Mouse (Mus musculus): ENCODE measurements around the gene Prss42. TPM values are rescaled to one million over a fixed set of nuclear protein-coding genes. Genes with fewer than 3 reads are reported as not detected.

The Prss42 gene
- polyA plus RNA-seq (2016; fragmentation: Nextera tagmentation; extraction: Ambion mirVana): not detected in 2 replicates

DNA sequence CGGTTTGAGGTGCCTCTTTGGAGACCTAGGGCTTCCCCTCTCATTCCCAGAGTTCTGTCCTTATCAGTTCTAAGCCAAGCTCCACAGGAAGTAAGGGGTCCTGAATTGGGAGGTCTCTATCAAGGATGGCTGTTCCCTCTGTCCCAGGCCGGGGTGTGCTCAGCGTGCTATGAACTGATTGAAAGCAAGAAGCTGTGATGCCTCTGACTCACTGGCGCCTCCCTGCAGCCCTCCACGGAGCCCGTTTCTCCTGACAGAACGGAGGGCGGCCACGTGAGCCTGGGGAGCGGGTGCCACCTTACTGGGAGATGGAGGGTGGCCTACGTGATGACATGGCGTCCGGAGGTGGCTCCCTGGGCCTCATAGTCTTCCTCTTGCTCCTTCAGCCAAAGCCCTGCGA is at the start of gene Prss42:
TSS of gene Prss42 (plus strand) at position 301 of the 400 bp plus-strand sequence.
- H3K27ac ChIP-seq: no peak within 1 kb of the TSS
- 93% methylated on average over 14 of the region's 14 CpGs for WGBS
- no peaks in the 10 kb centered on the region for H3K4me1 ChIP-seq
- no peaks in the 10 kb centered on the region for H3K36me3 ChIP-seq
- DNase-seq (ENCODE audit: low spot score): no peak
- no peaks in the 10 kb centered on the region for H3K9me3 ChIP-seq (replicated peaks)
- no peak within 1 kb of the TSS for H3K4me3 ChIP-seq
- H3K27me3 ChIP-seq (ENCODE audit: low read depth, poor library complexity, severe bottlenecking): no peaks in the 10 kb centered on the region

DNA sequence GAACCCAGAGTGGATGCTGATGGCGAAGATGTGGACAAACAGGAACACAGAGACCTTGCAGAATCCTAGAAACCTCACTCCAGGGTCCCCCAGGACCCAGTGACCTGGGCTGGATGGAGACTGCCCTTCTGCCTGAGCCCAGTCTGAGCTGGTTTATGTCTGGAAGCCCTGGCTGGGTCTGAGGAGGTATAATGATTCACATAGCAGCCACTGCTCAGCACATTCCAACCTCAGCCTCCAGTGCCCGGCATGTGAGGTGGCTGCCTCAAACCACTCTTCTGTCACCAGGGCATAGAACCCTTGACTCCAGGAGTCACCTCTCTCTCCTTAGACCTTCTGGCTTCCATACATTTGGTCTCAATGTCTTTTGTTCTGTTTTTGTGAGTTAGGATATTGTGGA is 49.5 kb upstream of the Prss42 start:
- Histone ChIP-seq H3K27ac (peak overlapping the region; percentile 32; the same call in 1 of the 2 replicates), H3K4me3 (no peak overlapping the region), H3K36me3 (no peaks in the 10 kb centered on the region), H3K9me3 (replicated peaks) (no peaks in the 10 kb centered on the region), H3K27me3 (ENCODE audit: low read depth, poor library complexity, severe bottlenecking) (peaks cover 71% of the 10 kb centered on the region), H3K4me1 (peaks cover 96% of the 10 kb centered on the region)
- DNase-seq (ENCODE audit: low spot score): no peak
- WGBS: 77% methylated on average over 2 of the region's 2 CpGs

DNA sequence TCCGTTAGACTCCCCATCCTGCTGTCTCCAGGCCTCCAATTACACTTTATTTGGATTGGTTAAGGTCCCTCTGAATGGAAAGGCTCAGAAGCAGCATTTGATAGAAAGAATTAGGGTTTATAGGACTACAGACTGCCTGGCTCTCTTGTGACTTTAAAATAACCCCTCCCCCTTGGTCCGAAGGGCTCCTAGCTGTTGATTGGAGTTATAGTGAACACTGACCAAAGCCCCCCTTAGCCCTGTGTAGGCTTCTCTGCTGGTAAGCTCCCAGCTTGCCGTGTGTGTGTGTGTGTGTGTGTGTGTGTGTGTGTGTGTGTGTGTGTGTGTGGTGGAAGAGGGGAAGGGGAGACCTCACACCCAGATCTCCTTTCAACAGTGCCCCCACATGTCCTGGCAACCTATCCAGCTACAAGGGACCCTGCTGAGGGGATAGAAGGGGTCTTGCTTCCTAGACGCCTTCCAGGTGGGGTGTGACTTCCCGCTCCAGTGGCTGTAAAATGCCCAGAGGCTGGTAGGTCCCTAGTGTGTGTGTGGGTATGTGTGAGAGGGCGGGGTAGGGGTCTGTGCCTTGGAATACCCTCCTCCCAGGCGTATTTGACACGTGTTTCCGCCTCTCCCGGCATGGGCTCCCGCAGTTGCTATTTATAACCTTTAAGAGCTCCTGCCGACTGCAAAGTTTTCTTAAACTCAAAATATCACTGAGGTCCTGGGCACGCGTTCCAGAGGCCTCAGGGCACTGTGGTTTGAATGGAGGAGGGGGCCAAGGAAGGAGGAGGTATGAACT is 47.4 kb upstream of the Prss42 start:
- Histone ChIP-seq H3K4me3 (peak overlapping the region; percentile 23; the same call in 1 of the 2 replicates), H3K27me3 (ENCODE audit: low read depth, poor library complexity, severe bottlenecking) (peaks cover 56% of the 10 kb centered on the region), H3K4me1 (peaks cover 80% of the 10 kb centered on the region), H3K9me3 (replicated peaks) (no peaks in the 10 kb centered on the region), H3K27ac (peak overlapping the region; percentile 72), H3K36me3 (no peaks in the 10 kb centered on the region)
- no peak for DNase-seq (ENCODE audit: low spot score)
- WGBS: 33% methylated on average over 14 of the region's 14 CpGs

- Histone ChIP-seq H3K4me1 (peaks cover 71% of the 10 kb centered on the region), H3K36me3 (no peaks in the 10 kb centered on the region), H3K27ac (peak overlapping the region; percentile 72), H3K9me3 (replicated peaks) (no peaks in the 10 kb centered on the region), H3K4me3 (peak overlapping the region; percentile 23; the same call in 1 of the 2 replicates), H3K27me3 (ENCODE audit: low read depth, poor library complexity, severe bottlenecking) (peaks cover 58% of the 10 kb centered on the region)
- 86% methylated on average over 5 of the region's 5 CpGs for WGBS
- DNase-seq (ENCODE audit: low spot score): no peak
These were observed 46.6 kb upstream of the Prss42 start for GRCm38 (mm10) chr9:110751412-110751811.

- Histone ChIP-seq H3K4me1 (peaks cover 61% of the 10 kb centered on the region), H3K27me3 (ENCODE audit: low read depth, poor library complexity, severe bottlenecking) (peaks cover 54% of the 10 kb centered on the region), H3K9me3 (replicated peaks) (no peaks in the 10 kb centered on the region), H3K4me3 (no peak overlapping the region), H3K36me3 (no peaks in the 10 kb centered on the region), H3K27ac (0 out of 2 replicates have a peak overlapping the region, but pooled peaks have one; percentile 72)
- no peak for DNase-seq (ENCODE audit: low spot score)
- WGBS: 82% methylated on average over 4 of the region's 4 CpGs
These were observed 45.0 kb upstream of the Prss42 start for GRCm38 (mm10) chr9:110752917-110753435.

DNA sequence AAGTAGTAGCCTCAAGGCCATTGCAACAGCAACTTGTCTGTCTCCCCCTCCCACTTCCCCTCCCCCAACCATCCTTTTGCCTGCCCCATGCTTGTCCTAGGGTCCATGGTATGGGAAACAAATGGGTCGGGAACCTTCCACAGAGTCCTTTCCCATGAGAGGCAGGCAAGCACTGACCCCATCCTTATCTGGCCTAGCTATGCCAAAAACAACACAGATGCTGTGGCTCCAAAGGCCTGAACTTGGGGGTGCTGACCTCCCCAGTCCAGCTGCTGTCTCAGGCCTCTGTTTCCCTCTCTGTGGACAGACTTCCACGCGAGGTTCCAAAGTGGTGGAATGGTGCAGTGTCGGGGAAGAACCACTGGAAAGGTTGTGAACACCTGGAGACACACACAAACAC is 44.2 kb upstream of the Prss42 start:
- Histone ChIP-seq H3K36me3 (no peaks in the 10 kb centered on the region), H3K27me3 (ENCODE audit: low read depth, poor library complexity, severe bottlenecking) (peaks cover 50% of the 10 kb centered on the region), H3K27ac (no peak overlapping the region), H3K9me3 (replicated peaks) (no peaks in the 10 kb centered on the region), H3K4me3 (no peak overlapping the region), H3K4me1 (peaks cover 60% of the 10 kb centered on the region)
- no peak for DNase-seq (ENCODE audit: low spot score)
- WGBS: 89% methylated on average over 4 of the region's 4 CpGs

DNA sequence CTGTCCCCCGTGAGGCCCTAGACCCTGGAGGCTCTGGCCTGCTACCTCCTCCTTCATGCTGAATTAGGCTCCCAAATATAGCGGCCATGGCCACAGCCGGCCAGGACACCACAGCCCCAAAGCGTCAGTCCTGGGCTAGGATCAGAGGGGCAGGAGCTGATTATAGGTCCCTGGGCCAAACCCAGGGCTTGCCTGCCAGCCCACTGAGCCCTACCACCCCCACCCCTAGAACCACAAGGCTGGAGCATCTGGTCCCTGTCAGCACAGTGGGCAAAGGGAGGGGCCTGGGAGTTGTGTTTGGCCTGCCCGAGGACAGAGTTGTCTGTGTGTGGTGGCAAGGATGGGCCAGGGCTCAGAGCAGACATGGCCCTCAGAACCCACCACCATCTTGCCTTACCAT is 40.1 kb upstream of the Prss42 start:
- no peaks in the 10 kb centered on the region for H3K36me3 ChIP-seq
- WGBS: 80% methylated on average over 5 of the region's 5 CpGs

DNA sequence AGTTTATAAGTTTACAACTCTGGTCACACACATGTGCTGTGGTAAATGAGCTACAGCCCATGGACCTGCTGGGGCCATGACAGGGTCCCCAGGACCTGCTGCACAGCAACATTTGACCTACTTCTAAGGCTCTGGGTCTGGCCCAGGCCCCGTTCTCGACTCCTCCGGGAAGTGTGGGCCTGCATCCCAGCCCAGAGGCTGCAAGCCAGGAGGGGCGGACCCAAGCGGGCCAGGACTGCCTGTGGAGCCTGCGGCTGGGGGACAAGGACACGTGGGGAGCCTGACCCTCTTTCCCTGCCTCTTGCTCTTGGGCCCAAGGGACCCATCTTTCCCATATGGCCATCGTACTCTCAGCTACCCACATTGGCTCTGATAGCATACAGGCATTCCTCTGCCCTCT is 39.4 kb upstream of the Prss42 start:
- Histone ChIP-seq H3K4me3 (no peak overlapping the region), H3K9me3 (replicated peaks) (no peaks in the 10 kb centered on the region), H3K27ac (0 out of 2 replicates have a peak overlapping the region, but pooled peaks have one; percentile 19), H3K27me3 (ENCODE audit: low read depth, poor library complexity, severe bottlenecking) (peaks cover 35% of the 10 kb centered on the region), H3K4me1 (peaks cover 42% of the 10 kb centered on the region), H3K36me3 (no peaks in the 10 kb centered on the region)
- 72% methylated on average over 8 of the region's 8 CpGs for WGBS
- DNase-seq (ENCODE audit: low spot score): no peak

More for the DNA sequence above, 40.1 kb upstream of the Prss42 start:
- Histone ChIP-seq H3K4me3 (no peak overlapping the region), H3K9me3 (replicated peaks) (no peaks in the 10 kb centered on the region), H3K27ac (0 out of 2 replicates have a peak overlapping the region, but pooled peaks have one; percentile 11), H3K4me1 (peaks cover 43% of the 10 kb centered on the region), H3K27me3 (ENCODE audit: low read depth, poor library complexity, severe bottlenecking) (peaks cover 35% of the 10 kb centered on the region)
- DNase-seq (ENCODE audit: low spot score): no peak

- Histone ChIP-seq H3K36me3 (no peaks in the 10 kb centered on the region), H3K4me1 (peaks cover 39% of the 10 kb centered on the region), H3K4me3 (no peak overlapping the region), H3K27me3 (ENCODE audit: low read depth, poor library complexity, severe bottlenecking) (peaks cover 37% of the 10 kb centered on the region), H3K9me3 (replicated peaks) (no peaks in the 10 kb centered on the region), H3K27ac (no peak overlapping the region)
- DNase-seq (ENCODE audit: low spot score): peak; percentile 66
- 53% methylated on average over 2 of the region's 2 CpGs for WGBS
These were observed 38.7 kb upstream of the Prss42 start for GRCm38 (mm10) chr9:110759265-110759664.

GRCm38 (mm10) chr9:110760886-110761285 is 37.1 kb upstream of the Prss42 start:
- WGBS: 91% methylated on average over 8 of the region's 8 CpGs
- Histone ChIP-seq H3K27ac (no peak overlapping the region), H3K36me3 (no peaks in the 10 kb centered on the region), H3K4me3 (no peak overlapping the region), H3K9me3 (replicated peaks) (no peaks in the 10 kb centered on the region), H3K27me3 (ENCODE audit: low read depth, poor library complexity, severe bottlenecking) (peaks cover 48% of the 10 kb centered on the region), H3K4me1 (peaks cover 51% of the 10 kb centered on the region)
- no peak for DNase-seq (ENCODE audit: low spot score)

GRCm38 (mm10) chr9:110762763-110763162 is 35.2 kb upstream of the Prss42 start:
- WGBS: 86% methylated on average over 10 of the region's 10 CpGs
- Histone ChIP-seq H3K36me3 (no peaks in the 10 kb centered on the region), H3K27me3 (ENCODE audit: low read depth, poor library complexity, severe bottlenecking) (peaks cover 43% of the 10 kb centered on the region), H3K4me3 (no peak overlapping the region), H3K9me3 (replicated peaks) (no peaks in the 10 kb centered on the region), H3K27ac (no peak overlapping the region), H3K4me1 (peaks cover 52% of the 10 kb centered on the region)
- no peak for DNase-seq (ENCODE audit: low spot score)

DNA sequence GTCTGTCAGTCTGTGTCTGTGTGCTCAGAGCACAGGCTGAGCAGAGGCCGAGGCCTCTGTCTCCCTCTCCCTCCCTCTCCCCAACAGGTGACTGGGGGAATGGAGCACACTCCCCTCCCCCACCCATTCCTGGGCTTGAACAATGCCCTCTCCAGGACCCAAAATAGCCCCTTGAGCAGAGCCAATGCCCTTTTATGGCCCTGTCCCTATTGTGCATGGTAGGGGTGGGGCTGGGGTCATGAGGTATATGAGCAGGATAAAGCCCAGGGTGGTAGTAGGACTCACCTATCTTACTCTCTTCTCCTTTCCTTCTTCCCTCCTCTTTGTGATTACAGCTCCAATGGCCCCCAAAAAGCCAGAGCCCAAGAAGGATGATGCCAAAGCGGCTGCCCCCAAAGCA is 34.6 kb upstream of the Prss42 start:
- 61% methylated on average over 2 of the region's 2 CpGs for WGBS
- no peaks in the 10 kb centered on the region for H3K9me3 ChIP-seq (replicated peaks)
- no peak overlapping the region for H3K4me3 ChIP-seq
- peaks cover 47% of the 10 kb centered on the region for H3K4me1 ChIP-seq
- H3K27ac ChIP-seq: no peak overlapping the region
- no peaks in the 10 kb centered on the region for H3K36me3 ChIP-seq
- no peak for DNase-seq (ENCODE audit: low spot score)
- H3K27me3 ChIP-seq (ENCODE audit: low read depth, poor library complexity, severe bottlenecking): peaks cover 42% of the 10 kb centered on the region

- H3K27ac ChIP-seq: no peak overlapping the region
- WGBS: 94% methylated on average over 10 of the region's 10 CpGs
- H3K27me3 ChIP-seq (ENCODE audit: low read depth, poor library complexity, severe bottlenecking): peaks cover 12% of the 10 kb centered on the region
- H3K4me3 ChIP-seq: no peak overlapping the region
- no peaks in the 10 kb centered on the region for H3K9me3 ChIP-seq (replicated peaks)
- DNase-seq (ENCODE audit: low spot score): no peak
- H3K36me3 ChIP-seq: no peaks in the 10 kb centered on the region
- H3K4me1 ChIP-seq: 0 out of 2 replicates have a peak, but pooled peaks cover 5% of the 10 kb centered on the region
These were observed 25.6 kb upstream of the Prss42 start for GRCm38 (mm10) chr9:110772336-110772735.
